Mouse (Mus musculus) embryonic facial prominence, embryonic 12.5 days (tissue): Measurements from ENCODE around the gene Car11. TPM values are rescaled to one million over a fixed set of nuclear protein-coding genes. Genes with fewer than 3 reads are reported as not detected.

ENCODE experiments used
- ATAC-seq: fragments of 200-750 bp; cut with Nextera tagmentation; 2 replicates; pipeline ENCODE4 v1.8.0; 2017; ENCODE audit not compliant: insufficient number of reproducible peaks, insufficient read depth, low FRiP score, low TSS enrichment
- H3K27ac ChIP-seq: fragments of 300-500 bp; sonication (generic); 2 replicates; pipeline ENCODE4 v1.5.1; 2016; ENCODE audit warnings: mild to moderate bottlenecking
- H3K27me3 ChIP-seq: fragments of 300-500 bp; sonication (generic); 2 replicates; pipeline ENCODE4 v1.6.1; 2016; ENCODE audit warnings: mild to moderate bottlenecking, moderate library complexity
- H3K36me3 ChIP-seq: fragments of 300-500 bp; sonication (generic); 2 replicates; pipeline ENCODE4 v1.6.1; 2016; ENCODE audit warnings: mild to moderate bottlenecking
- H3K4me1 ChIP-seq: fragments of 300-500 bp; sonication (generic); 2 replicates; pipeline ENCODE4 v1.6.1; 2016
- H3K4me2 ChIP-seq: fragments of 300-500 bp; sonication (generic); replicated peaks from 2 replicates; pipeline ENCODE4 v1.6.1; 2016; ENCODE audit warnings: mild to moderate bottlenecking, moderate library complexity
- H3K4me3 ChIP-seq: fragments of 300-500 bp; sonication (generic); 2 replicates; pipeline ENCODE4 v1.5.1; 2016; ENCODE audit warnings: mild to moderate bottlenecking
- H3K9ac ChIP-seq: fragments of 300-500 bp; sonication (generic); 2 replicates; pipeline ENCODE4 v1.6.1; 2016; ENCODE audit warnings: mild to moderate bottlenecking, moderate library complexity
- H3K9me3 ChIP-seq: fragments of 300-500 bp; sonication (generic); 2 replicates; pipeline ENCODE4 v1.6.1; 2016; ENCODE audit warnings: mild to moderate bottlenecking, moderate library complexity
- WGBS: fragments of 180-500 bp; shearing (Covaris S2); methylation state at CpG from one replicate; pipeline ENCODE4 v1.1.7; 2016; 5-methylcytosine and 5-hydroxymethylcytosine counted together
- polyA plus RNA-seq: library from polyadenylated mRNA; unstranded; fragments of >200 nt; fragmentation: Nextera tagmentation; extraction: Ambion mirVana; gene quantifications from 2 replicates; pipeline ENCODE4 v1.2.1, GENCODE M21; 2016

The Car11 gene
- polyA plus RNA-seq, 1 experiment from 2014 or later: 11.5 TPM

GRCm38 (mm10) chr7:45679966-45680621 is 19.5 kb upstream of the Car11 start:
- no peak for ATAC-seq

GRCm38 (mm10) chr7:45681046-45681736 is 18.5 kb upstream of the Car11 start:
- Histone ChIP-seq H3K27ac (no peak overlapping the region), H3K4me3 (no peak overlapping the region), H3K9me3 (no peaks in the 10 kb centered on the region), H3K27me3 (0 out of 2 replicates have a peak, but pooled peaks cover 5% of the 10 kb centered on the region), H3K4me2 (no peak overlapping the region), H3K36me3 (no peaks in the 10 kb centered on the region), H3K9ac (no peak overlapping the region), H3K4me1 (peaks cover 18% of the 10 kb centered on the region)
- no peak for ATAC-seq
- 82% methylated on average over 8 of the region's 8 CpGs for WGBS

More at GRCm38 (mm10) chr7:45679966-45680621, 19.5 kb upstream of the Car11 start:
- Histone ChIP-seq H3K4me1 (peaks cover 7% of the 10 kb centered on the region), H3K36me3 (no peaks in the 10 kb centered on the region), H3K9me3 (no peaks in the 10 kb centered on the region), H3K27ac (no peak overlapping the region), H3K4me3 (no peak overlapping the region), H3K9ac (no peak overlapping the region), H3K4me2 (no peak overlapping the region), H3K27me3 (0 out of 2 replicates have a peak, but pooled peaks cover 5% of the 10 kb centered on the region)
- 74% methylated on average over 14 of the region's 14 CpGs for WGBS

- no peak overlapping the region for H3K27ac ChIP-seq
- 0 out of 2 replicates have a peak, but pooled peaks cover 9% of the 10 kb centered on the region for H3K27me3 ChIP-seq
- no peaks in the 10 kb centered on the region for H3K36me3 ChIP-seq
- H3K9ac ChIP-seq: no peak overlapping the region
- no peak overlapping the region for H3K4me3 ChIP-seq
- peak; percentile 14; the same call in 1 of the 2 replicates for ATAC-seq
- 31% methylated on average over 14 of the region's 14 CpGs for WGBS
- H3K4me1 ChIP-seq: peaks cover 26% of the 10 kb centered on the region
- no peaks in the 10 kb centered on the region for H3K9me3 ChIP-seq
- H3K4me2 ChIP-seq: peak overlapping the region; percentile 33
These were observed 17.2 kb upstream of the Car11 start for GRCm38 (mm10) chr7:45682144-45683126.

- no peak within 1 kb of the TSS for H3K9ac ChIP-seq
- WGBS: 70% methylated on average over 7 of the region's 7 CpGs
- no peaks in the 10 kb centered on the region for H3K9me3 ChIP-seq
- no peak within 1 kb of the TSS for H3K4me3 ChIP-seq
- 0 out of 2 replicates have a peak, but pooled peaks cover 6% of the 10 kb centered on the region for H3K27me3 ChIP-seq
- no peak for ATAC-seq
- no peaks in the 10 kb centered on the region for H3K36me3 ChIP-seq
- peak within 1 kb of the TSS; percentile 80; the same call in 1 of the 2 replicates for H3K27ac ChIP-seq
- peak within 1 kb of the TSS; percentile 23; the same call in 1 of the 2 replicates for H3K4me2 ChIP-seq
- H3K4me1 ChIP-seq: peaks cover 26% of the 10 kb centered on the region
These were observed 16.1 kb upstream of the Car11 start, which contains the start of gene Ntn5 for GRCm38 (mm10) chr7:45683396-45684050. Ntn5 (plus strand) TSS chr7:45684022.

- H3K4me1 ChIP-seq: peaks cover 26% of the 10 kb centered on the region
- no peaks in the 10 kb centered on the region for H3K36me3 ChIP-seq
- no peak for ATAC-seq
- peak overlapping the region; percentile 23 for H3K4me2 ChIP-seq
- H3K27ac ChIP-seq: peak overlapping the region; percentile 80
- no peak overlapping the region for H3K4me3 ChIP-seq
- WGBS: 24% methylated on average over 10 of the region's 10 CpGs
- 0 out of 2 replicates have a peak, but pooled peaks cover 6% of the 10 kb centered on the region for H3K27me3 ChIP-seq
- peak overlapping the region; percentile 19; the same call in 1 of the 2 replicates for H3K9ac ChIP-seq
- H3K9me3 ChIP-seq: no peaks in the 10 kb centered on the region
These were observed 13.8 kb upstream of the Car11 start for GRCm38 (mm10) chr7:45685811-45686210.

- Histone ChIP-seq H3K36me3 (no peaks in the 10 kb centered on the region), H3K27me3 (0 out of 2 replicates have a peak, but pooled peaks cover 6% of the 10 kb centered on the region), H3K4me3 (no peak overlapping the region), H3K9me3 (no peaks in the 10 kb centered on the region), H3K27ac (no peak overlapping the region), H3K9ac (no peak overlapping the region), H3K4me1 (peaks cover 26% of the 10 kb centered on the region), H3K4me2 (no peak overlapping the region)
- ATAC-seq: no peak
- 66% methylated on average over 3 of the region's 3 CpGs for WGBS
These were observed 12.8 kb upstream of the Car11 start for GRCm38 (mm10) chr7:45686841-45687240.

- no peak for ATAC-seq
- Histone ChIP-seq H3K36me3 (no peaks in the 10 kb centered on the region), H3K4me3 (no peak overlapping the region), H3K4me2 (no peak overlapping the region), H3K27me3 (0 out of 2 replicates have a peak, but pooled peaks cover 6% of the 10 kb centered on the region), H3K9ac (no peak overlapping the region), H3K4me1 (peaks cover 28% of the 10 kb centered on the region), H3K27ac (no peak overlapping the region), H3K9me3 (no peaks in the 10 kb centered on the region)
- 53% methylated on average over 6 of the region's 6 CpGs for WGBS
These were observed 10.5 kb upstream of the Car11 start for GRCm38 (mm10) chr7:45689099-45689498.

- WGBS: 72% methylated on average over 11 of the region's 11 CpGs
- no peaks in the 10 kb centered on the region for H3K9me3 ChIP-seq
- H3K9ac ChIP-seq: no peak overlapping the region
- H3K4me3 ChIP-seq: no peak overlapping the region
- H3K36me3 ChIP-seq: no peaks in the 10 kb centered on the region
- no peak overlapping the region for H3K4me2 ChIP-seq
- no peak for ATAC-seq
- H3K4me1 ChIP-seq: peaks cover 29% of the 10 kb centered on the region
- H3K27ac ChIP-seq: no peak overlapping the region
- 0 out of 2 replicates have a peak, but pooled peaks cover 3% of the 10 kb centered on the region for H3K27me3 ChIP-seq
These were observed 9.8 kb upstream of the Car11 start for GRCm38 (mm10) chr7:45689800-45690199.

- Histone ChIP-seq H3K4me3 (no peak overlapping the region), H3K36me3 (no peaks in the 10 kb centered on the region), H3K9ac (no peak overlapping the region), H3K4me2 (no peak overlapping the region), H3K4me1 (peaks cover 20% of the 10 kb centered on the region), H3K27ac (no peak overlapping the region), H3K9me3 (no peaks in the 10 kb centered on the region), H3K27me3 (no peaks in the 10 kb centered on the region)
- ATAC-seq: no peak
- 93% methylated on average over 2 of the region's 2 CpGs for WGBS
These were observed 7.3 kb upstream of the Car11 start for GRCm38 (mm10) chr7:45692364-45692763.

GRCm38 (mm10) chr7:45693921-45694591 is 5.6 kb upstream of the Car11 start, which contains the start of gene Sec1:
Sec1 (minus strand) TSS chr7:45694402.
- Histone ChIP-seq H3K4me1 (peaks cover 20% of the 10 kb centered on the region), H3K9me3 (no peaks in the 10 kb centered on the region), H3K4me3 (no peak within 1 kb of the TSS), H3K36me3 (no peaks in the 10 kb centered on the region), H3K27me3 (peaks cover 9% of the 10 kb centered on the region), H3K27ac (peak within 1 kb of the TSS; percentile 76), H3K4me2 (no peak within 1 kb of the TSS), H3K9ac (no peak within 1 kb of the TSS)
- 92% methylated on average over 50 of the region's 50 CpGs for WGBS
- no peak for ATAC-seq
